Mouse (Mus musculus): ENCODE data around the gene Spi1. TPM values are rescaled to one million over a fixed set of nuclear protein-coding genes. Genes with fewer than 3 reads are reported as not detected.

Spi1 gene
- total RNA-seq, 2 experiments from 2014 or later, result 3.7 to 4.3 TPM

DNA sequence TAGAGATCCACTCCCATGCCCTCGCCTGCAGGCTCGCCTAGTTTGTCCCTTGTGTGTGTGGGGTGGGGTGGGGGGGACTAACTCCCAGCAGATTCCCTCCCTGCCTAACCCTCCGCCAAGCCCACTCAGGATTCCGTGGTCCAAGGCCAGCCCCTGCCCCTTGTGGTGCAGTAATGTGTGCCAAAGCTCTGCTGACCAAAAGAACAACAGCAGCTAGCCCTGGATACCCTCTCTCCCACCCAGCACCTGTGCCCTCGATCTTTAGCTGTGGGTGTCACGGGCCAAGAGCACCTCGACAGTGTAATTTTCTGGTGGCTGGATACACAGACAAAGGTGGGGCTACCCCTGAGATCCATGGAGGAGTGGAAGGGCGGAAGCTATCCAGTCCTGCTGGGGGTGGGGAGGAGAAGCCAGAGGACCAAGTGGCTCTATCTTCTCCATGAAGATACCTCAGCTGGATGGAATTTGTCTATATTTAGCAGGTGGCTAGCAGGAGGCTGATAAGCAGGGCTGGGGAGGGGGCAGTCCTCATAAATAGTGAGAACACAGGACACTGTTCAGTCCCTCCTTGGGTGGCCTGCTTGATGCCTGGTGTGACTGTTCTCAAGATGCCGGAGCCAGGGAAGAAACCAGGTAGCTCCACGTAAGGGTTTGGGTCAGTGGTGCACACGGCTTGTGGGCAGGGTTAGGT is 35.5 kb downstream of the Spi1 start, which contains the start of gene Mybpc3:
Gene Mybpc3 (plus strand): TSS at position 560 of the 691 bp plus-strand sequence.
- intact Hi-C loops (cut with DNase I), result loop anchor here (5.0 kb wide), 2 partner anchors 150 to 365 kb away; no protein-coding TSS in a partner anchor
- DNase-seq (ENCODE audit: low spot score), result no peak

DNA sequence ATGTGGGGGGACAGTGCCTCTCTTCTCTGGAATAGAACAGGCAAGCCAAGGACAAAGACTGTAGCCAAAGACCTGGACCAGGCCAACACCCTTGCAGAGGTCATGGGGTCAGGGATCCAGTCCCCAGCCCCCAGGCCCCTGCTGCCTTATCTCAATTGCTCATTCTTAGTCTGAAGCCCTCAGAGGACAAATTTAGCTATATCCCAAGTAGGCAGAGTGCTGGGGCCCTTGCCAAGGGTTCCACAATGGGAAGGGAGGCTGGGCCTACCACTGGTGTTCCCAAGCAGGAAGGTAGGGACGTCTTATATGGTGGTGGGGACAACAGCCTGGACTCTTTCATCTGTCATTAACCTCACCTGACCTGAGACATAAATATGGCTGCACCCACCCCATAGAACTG is 36.5 kb downstream of the Spi1 start:
- peak; percentile 47 for DNase-seq (ENCODE audit: low spot score)
- intact Hi-C loops (cut with DNase I), result loop anchor here (5.0 kb wide), 2 partner anchors 149 to 364 kb away; no protein-coding TSS in a partner anchor

DNA sequence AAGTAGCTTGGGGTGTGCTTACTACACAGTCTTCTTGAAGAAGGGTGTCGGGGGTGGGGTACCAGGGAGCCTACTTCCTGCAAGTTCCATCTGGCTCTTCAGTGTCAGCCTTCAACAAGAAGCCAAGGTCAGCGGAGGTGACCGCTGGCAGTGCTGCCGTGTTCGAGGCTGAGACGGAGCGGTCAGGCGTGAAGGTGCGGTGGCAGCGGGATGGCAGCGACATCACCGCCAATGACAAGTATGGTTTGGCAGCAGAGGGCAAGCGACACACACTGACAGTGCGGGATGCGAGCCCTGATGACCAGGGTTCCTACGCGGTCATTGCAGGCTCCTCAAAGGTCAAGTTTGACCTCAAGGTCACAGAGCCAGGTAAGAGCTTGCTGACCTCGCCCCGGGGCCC is 36.9 kb downstream of the Spi1 start:
- intact Hi-C loops (cut with DNase I), result loop anchor here (5.0 kb wide), 2 partner anchors 148 to 363 kb away; no protein-coding TSS in a partner anchor
- DNase-seq (ENCODE audit: low spot score), result no peak

DNA sequence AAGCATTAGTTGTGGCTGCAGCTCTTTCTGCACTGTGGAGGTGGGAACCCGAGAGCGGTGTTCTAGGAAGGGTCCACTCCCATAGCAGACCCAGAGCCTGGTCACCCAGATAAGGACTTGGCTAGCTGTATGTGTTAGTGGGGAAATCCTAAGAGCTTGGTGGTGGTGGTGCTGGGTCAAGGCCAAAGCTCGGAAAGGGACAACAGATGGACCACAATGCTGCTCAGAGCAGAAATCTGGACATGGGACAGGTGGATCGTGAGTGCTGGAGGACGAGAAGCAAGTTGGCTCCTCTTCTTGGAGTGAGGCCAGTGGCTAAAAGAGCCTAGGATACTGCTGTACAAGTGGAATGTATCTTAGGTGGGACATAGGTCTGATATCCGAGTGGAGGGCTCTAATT is 37.4 kb downstream of the Spi1 start:
- intact Hi-C loops (cut with DNase I), result loop anchor here (5.0 kb wide), 2 partner anchors 148 to 363 kb away; no protein-coding TSS in a partner anchor
- DNase-seq (ENCODE audit: low spot score), result no peak

DNA sequence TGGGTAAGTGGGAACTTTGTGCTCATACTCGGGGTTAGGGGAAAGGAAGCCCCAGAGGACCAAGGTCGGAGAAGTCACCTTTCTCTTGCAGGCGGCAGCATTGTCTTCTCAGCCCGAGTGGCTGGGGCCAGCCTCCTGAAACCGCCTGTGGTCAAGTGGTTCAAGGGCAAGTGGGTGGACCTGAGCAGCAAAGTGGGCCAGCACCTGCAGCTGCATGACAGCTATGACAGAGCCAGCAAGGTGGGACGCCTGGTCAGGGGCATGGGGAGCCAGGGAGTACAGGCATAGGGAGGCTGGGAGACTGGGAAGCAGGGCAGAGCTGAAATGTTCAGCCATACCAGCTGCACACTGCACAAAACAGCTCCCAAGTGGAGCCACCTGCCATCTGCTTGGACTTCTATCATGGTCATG is 38.1 kb downstream of the Spi1 start:
- intact Hi-C loops (cut with DNase I), result no loop called here
- no peak for DNase-seq (ENCODE audit: low spot score)

DNA sequence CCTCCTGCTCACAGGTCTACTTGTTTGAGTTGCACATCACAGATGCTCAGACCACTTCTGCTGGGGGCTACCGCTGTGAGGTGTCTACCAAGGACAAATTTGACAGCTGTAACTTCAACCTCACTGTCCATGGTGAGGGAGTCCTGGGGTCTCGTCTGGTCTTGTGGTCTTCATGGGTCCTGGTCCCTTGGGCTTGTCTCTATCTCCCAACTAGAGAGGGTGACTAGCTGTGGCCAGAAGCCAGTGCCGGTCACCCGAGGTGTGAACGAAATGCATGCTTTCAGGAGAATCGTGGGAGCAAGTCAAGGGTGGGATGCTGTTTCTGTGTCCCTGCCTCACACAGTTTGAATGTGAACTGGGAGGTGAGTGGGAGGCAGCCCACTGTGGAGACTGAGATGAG is 38.8 kb downstream of the Spi1 start:
- no peak for DNase-seq (ENCODE audit: low spot score)
- intact Hi-C loops (cut with DNase I), result no loop called here

DNA sequence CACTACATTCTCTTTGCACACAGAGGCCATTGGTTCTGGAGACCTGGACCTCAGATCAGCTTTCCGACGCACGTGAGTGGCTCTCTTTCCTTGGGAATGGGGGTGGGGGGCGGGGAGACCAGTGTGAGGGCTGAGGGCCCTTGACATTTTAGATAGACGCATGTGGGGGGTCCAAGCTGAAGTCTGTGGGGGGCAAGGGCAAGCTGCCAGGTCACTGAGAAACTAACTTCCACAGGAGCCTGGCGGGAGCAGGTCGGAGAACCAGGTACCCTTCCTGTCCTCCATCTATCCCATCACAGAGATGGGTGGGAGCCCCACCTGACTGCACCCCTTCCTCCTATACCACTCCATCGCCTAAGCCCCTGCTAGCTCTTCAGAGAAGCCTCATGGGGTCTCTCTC is 39.3 kb downstream of the Spi1 start:
- no peak for DNase-seq (ENCODE audit: low spot score)
- intact Hi-C loops (cut with DNase I), result no loop called here

DNA sequence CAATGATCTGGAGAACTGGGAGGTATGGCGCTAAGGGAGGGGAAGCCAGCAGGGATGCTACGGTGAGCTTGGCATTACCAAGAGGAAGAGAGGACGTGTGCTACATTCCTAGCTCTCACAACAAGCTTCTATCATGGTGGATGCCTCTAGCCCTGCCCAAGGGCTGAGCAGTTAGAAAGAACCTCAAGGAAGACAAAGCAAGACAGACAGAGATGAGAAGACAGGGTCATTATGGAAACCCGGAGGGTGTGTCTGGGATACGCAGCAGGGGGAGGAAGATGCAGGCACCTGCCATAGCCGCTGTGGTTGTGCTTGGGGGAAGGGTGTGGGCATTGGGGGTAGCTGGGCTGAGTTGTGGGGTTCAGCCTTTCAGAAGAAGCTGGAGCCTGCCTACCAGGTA is 41.3 kb downstream of the Spi1 start:
- intact Hi-C loops (cut with DNase I), result no loop called here
- no peak for DNase-seq (ENCODE audit: low spot score)

DNA sequence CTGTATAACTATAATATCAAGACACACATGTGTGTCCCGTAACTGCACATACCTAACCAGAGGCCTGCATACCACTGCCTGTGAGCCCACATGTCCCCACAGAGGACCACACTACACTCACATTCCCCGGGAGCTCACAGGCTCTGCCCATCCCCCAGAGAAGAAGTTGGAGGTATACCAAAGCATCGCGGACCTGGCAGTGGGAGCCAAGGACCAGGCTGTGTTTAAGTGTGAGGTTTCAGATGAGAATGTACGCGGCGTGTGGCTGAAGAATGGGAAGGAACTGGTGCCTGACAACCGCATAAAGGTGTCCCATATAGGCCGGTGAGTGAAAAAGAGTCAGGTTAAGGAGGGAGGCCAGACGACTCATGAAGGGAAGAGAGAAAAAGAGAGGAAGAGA is 42.9 kb downstream of the Spi1 start:
- intact Hi-C loops (cut with DNase I), result no loop called here
- no peak for DNase-seq (ENCODE audit: low spot score)

DNA sequence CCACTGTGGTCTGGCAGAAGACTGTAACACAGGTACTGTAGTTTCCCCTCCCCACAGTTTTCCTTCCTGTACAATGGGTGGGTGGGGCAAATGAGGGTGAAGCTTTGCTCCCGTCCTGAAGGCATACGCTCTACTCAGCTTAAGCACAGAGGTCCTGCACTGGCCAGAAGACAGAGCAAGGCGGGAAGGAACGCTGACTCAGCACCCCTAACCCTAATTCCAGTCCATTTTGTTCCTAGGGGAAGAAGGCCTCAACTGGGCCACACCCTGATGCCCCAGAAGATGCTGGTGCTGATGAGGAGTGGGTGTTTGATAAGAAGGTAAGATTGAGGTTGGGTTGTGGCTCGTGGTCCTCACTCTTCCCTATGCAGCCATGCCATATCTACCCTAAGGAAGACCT is 46.6 kb downstream of the Spi1 start:
- no peak for DNase-seq (ENCODE audit: low spot score)
- intact Hi-C loops (cut with DNase I), result no loop called here

DNA sequence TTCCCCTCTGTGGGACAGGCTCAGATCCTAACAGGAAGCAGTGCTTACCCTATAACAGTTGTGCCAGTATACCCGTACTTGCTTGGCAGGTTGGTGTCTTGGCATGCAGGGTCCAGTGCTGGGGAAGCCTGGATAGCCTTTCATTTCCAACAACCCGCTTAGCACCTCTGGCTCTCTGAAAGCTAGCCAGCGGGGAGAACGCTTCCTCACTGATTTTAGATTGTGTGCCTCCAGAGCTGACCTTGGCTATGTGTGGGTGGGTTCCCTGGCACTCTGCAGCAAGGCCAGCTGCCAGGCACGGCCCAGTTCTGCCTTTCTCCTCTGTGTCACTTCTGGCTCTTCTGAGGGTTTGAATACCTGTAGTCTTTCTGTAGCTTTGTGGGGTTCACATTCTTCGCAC is 47.9 kb downstream of the Spi1 start:
- no peak for DNase-seq (ENCODE audit: low spot score)
- intact Hi-C loops (cut with DNase I), result no loop called here

DNA sequence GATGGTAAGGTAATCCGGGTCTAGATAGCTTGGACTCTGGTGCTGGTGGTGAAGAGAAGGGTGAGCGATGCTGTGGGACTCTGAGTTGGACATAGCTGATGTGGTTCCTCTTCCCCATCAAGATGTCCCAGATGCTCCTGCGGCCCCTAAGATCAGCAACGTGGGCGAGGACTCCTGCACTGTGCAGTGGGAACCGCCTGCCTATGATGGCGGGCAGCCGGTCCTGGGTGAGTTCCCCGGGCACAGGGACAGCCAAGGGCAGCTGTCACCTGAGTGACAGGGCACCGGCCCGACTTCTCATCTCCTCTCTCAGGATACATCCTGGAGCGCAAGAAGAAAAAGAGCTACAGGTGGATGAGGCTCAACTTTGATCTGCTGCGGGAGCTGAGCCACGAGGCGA is 49.1 kb downstream of the Spi1 start:
- intact Hi-C loops (cut with DNase I), result no loop called here
- no peak for DNase-seq (ENCODE audit: low spot score)

DNA sequence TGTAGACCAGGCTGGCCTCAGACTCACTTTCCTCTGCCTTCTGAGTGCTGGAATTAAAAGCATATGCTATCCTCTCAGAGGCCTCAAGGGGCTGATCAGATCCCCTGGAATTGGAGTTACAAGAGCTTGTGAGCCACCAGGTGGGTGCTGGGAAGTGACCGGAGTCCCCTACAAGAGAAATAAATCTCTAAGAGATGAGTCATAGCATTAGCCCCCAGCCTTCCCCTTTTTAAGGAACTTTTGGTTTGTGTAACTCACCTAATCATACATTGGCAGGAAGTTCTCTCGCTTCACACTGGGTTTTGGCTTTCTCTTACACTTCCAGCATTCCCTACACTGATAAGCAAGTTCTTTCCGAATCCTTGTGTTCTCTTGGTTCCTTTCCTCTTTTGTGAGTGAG is 49.8 kb downstream of the Spi1 start:
- intact Hi-C loops (cut with DNase I), result no loop called here
- DNase-seq (ENCODE audit: low spot score), result no peak

DNA sequence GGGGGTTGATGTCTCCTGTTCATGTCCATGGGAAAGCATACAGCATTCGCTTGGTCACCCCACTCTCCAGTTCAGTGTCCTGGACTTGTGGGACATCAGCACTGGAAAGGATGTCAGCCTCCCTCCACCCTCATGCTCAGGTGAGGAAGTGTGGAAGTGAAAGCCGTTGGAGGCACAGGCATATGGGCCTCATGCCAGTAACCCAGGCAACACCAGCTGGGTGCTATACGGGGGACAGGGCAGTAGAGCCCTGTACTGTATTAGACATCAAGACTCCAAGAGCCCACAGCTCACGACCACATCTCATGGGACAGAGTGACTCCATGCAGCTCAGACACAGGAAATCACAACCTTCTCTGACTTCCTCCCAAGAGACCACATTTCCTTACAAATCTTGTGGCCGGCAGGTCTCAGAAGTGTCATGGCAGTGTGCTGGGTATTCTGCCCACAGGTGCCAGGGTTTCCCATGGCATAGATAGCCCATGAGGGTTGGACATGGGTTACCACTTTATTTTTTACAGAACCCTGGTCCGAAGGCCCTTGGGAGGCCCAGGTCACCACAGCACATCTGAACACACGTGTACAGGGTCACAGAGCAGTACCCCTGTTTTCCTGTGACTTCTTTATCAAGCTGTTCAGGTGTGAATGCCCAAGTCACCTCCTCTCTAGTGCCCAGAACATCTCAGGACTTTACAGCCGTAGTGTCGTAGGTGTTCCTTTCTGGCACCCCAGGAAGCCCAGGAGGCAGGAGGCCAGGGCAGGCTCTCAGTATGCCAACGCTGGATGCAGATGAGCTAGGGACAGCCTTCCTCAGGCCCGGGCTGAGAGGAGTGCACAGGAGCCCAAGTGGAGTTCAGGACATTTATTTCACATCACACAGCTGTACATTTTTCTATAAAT is 54.6 kb downstream of the Spi1 start:
- intact Hi-C loops (cut with DNase I), result no loop called here
- DNase-seq (ENCODE audit: low spot score), result no peak

DNA sequence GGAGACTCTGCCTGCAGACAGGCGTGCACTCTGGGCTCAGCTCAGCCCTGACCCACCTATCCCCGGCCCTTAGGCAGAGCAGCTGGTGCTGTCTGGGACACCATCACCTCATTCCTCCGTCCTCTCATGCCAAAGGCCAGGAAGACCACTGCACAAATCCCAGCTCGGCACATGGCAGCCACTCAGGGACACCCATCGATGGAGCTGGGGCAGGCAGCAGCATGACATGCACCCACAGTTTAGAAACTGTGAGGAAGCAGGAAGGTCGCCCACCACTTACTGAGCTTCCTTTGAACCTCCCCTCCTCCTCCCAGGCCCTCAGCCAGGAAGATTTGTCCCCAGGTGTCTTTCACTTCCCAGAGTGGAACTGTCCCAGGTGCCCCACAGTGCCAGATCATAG is 55.3 kb downstream of the Spi1 start:
- intact Hi-C loops (cut with DNase I), result no loop called here
- no peak for DNase-seq (ENCODE audit: low spot score)

DNA sequence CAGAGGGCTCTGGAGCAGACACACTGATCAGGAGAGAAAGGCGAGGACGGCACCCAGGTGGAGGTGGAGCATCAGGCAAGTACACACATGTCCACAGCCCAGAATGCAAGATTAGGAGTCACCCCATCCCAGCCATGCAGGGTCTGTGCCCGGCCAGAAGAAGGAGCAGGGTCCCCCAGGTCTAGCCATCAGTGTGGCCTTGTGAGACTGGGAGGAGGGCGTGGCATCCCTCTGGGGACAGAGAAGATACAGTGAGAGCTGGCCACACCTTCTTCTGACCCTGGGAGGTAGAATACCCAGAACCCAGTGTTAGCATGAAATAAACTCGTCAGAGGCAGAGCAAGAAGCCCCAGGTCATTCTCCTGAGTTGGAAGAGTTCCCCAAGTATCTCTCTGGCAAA is 57.1 kb downstream of the Spi1 start:
- intact Hi-C loops (cut with DNase I), result no loop called here
- DNase-seq (ENCODE audit: low spot score), result no peak

DNA sequence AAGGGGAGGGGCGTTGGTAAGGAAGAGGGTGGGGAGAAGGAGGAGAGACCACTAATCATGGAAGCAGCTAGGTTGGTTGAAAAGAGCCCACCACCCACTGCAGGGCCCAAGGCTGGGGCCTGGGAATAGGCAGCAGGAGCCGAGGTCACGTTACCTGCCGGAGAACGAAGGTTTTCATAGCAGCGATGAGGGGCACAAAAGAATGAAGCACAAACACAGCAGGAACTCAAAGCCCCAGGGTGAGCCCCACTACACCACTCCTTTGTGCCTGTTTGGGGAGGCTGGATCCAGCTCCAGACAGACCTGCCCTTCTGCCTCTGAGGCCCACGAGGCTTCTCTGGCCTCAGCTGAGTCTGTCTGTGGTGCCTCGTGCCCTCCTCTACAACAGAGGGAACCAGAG is 57.6 kb downstream of the Spi1 start:
- DNase-seq (ENCODE audit: low spot score), result no peak
- intact Hi-C loops (cut with DNase I), result no loop called here

DNA sequence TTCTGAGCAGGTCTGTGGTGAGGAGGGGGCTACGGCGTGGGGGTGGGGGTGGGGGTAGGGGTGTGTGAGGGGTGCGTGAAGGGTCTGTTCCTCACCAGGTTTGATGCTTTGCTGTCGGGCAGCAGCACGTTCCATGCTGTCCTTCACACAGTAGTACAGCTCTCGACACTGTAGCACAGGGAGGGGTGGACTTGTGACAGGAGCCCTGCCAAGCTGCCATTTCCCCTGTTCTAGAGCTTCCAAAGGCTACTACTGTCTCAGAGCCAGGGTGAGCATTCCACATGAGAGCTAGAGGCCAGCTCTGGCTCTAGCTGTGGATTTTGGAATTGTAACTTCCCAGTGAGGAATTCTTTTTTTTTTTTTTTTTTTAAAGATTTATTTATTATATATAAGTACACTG is 60.7 kb downstream of the Spi1 start:
- intact Hi-C loops (cut with DNase I), result no loop called here

DNA sequence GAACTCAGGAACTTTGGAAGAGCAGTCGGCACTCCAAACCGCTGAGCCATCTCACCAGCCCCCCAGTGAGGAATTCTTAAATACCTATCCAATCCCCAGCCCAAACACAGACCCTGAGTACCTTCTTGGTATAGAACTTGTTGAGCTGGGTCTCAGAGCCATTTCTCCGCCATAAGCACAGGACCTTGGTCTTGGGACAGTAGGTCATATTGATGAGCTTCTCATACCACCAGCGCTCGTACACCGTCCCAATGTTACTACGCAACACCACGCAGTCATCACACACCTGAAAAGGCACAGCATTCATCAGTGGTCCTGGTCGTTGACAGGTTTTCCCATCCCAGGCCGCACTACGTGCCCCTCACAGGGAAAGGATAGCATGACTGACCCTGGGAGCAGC is 61.2 kb downstream of the Spi1 start:
- no peak for DNase-seq (ENCODE audit: low spot score)
- intact Hi-C loops (cut with DNase I), result no loop called here

More for the DNA sequence above, 60.7 kb downstream of the Spi1 start:
- no peak for DNase-seq (ENCODE audit: low spot score)

DNA sequence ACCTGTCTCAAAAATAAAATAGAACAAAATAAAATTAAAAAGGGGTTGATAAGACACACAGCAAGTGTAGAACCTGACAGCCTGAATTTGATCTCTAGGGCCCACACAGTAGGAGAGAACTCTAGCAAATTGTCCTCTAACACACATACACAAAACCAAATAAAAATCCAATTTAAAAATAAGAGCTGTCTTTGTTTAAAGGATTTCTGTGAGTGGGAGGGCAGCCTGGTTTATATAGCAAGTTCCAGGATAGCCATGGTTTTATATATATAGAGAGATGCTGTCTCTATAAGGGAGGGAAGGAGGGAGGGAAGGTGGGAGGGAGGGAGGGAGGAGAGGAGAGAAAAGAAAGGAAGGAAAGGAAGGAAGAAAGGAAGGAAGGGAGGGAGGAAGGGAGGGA is 65.9 kb downstream of the Spi1 start:
- no peak for DNase-seq (ENCODE audit: low spot score)
- intact Hi-C loops (cut with DNase I), result no loop called here

DNA sequence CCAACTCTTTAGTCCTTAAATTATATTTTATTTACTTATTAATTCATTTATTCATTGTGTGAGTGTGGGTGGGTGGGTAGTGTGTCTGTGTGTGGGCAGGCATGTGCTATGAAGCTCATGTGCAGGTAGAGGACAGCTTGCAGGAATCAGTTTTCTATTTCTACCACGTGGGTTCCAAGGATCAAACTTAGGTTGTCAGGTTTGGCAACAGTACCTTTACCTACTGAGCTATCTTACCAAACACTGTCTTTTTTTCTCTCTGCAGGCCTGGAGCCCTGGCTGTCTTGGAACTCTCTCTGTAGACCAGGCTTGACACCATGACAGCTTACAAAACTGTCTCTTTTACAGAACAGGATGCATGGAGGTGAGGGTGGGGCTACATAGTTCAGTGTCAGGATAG is 69.1 kb downstream of the Spi1 start:
- no peak for DNase-seq (ENCODE audit: low spot score)

More for the DNA sequence above, 69.1 kb downstream of the Spi1 start:
- intact Hi-C loops (cut with DNase I), result no loop called here
